Mouse (Mus musculus) CH12.LX (cell line): ENCODE measurements around the gene Parp3. TPM values are rescaled to one million over a fixed set of nuclear protein-coding genes. Genes with fewer than 3 reads are reported as not detected.

Experiments used
- DNase-seq: peaks from one replicate; pipeline ENCODE4 v3.0.0-alpha.2; 2013; ENCODE audit errors: extremely low read depth
- H3K27ac ChIP-seq: 2 replicates; pipeline ENCODE4 v1.5.1; 2012; ENCODE audit warnings: low read depth, mild to moderate bottlenecking, control low read depth, moderate library complexity; ENCODE audit not compliant: insufficient read depth
- H3K27me3 ChIP-seq: replicated peaks from 2 replicates; pipeline ENCODE3; 2012; ENCODE audit warnings: inconsistent platforms
- H3K36me3 ChIP-seq, 2 experiments: replicated peaks in 1 of 2; 2 replicates each; pipeline versions ENCODE3 to v1.6.1; 2012; ENCODE audit warnings: inconsistent platforms in 1 of 2, low read length in 1 of 2, mild to moderate bottlenecking in 1 of 2, mixed read lengths in 1 of 2, moderate library complexity in 1 of 2; ENCODE audit not compliant: control insufficient read depth in 1 of 2, insufficient read depth in 1 of 2
- H3K4me1 ChIP-seq, 2 experiments: 2 replicates each; pipeline ENCODE4 v1.6.1; 2012; ENCODE audit warnings: inconsistent platforms in 1 of 2, moderate library complexity in 1 of 2; ENCODE audit not compliant: insufficient read depth in 2 of 2, control insufficient read depth in 1 of 2
- H3K4me2 ChIP-seq: 2 replicates; pipeline ENCODE4 v1.6.1; 2012; ENCODE audit warnings: low read depth, mild to moderate bottlenecking, control low read depth; ENCODE audit not compliant: poor library complexity, insufficient read depth, severe bottlenecking
- H3K4me3 ChIP-seq, 3 experiments: fragments of 150-350 bp in 1 of 3; sonication (generic) in 1 of 3; replicated peaks in 1 of 3; 2 replicates each; pipeline versions ENCODE3 to v1.5.1; 2011 to 2012; ENCODE audit warnings: low read depth in 2 of 3, low read length in 2 of 3, mild to moderate bottlenecking in 2 of 3, moderate library complexity in 2 of 3, control low read depth in 1 of 3, improper control_type of control experiment in 1 of 3, inconsistent platforms in 1 of 3, mixed read lengths in 1 of 3; ENCODE audit not compliant: poor library complexity in 1 of 3
- H3K79me2 ChIP-seq: replicated peaks from 2 replicates; pipeline ENCODE4 v1.6.1; 2012; ENCODE audit warnings: mild to moderate bottlenecking, moderate library complexity; ENCODE audit not compliant: control insufficient read depth, poor library complexity, insufficient read depth, severe bottlenecking; ENCODE audit errors: extremely low read depth
- H3K9ac ChIP-seq: 2 replicates; pipeline ENCODE4 v1.6.1; 2012; ENCODE audit warnings: low read depth, mild to moderate bottlenecking, control low read depth, moderate library complexity; ENCODE audit not compliant: insufficient read depth
- H3K9me3 ChIP-seq: replicated peaks from 2 replicates; pipeline ENCODE3; 2012; ENCODE audit warnings: low read length, inconsistent platforms, mixed read lengths
- BHLHE40 ChIP-seq: IDR thresholded peaks from 2 replicates; pipeline ENCODE4 v1.6.1; 2011; ENCODE audit warnings: mild to moderate bottlenecking, low read depth, low read length, improper control_type of control experiment
- CHD1 ChIP-seq: IDR thresholded peaks from 2 replicates; pipeline ENCODE4 v1.6.1; 2012; ENCODE audit warnings: low read depth, low read length, improper control_type of control experiment, inconsistent platforms
- E2F4 ChIP-seq: IDR thresholded peaks from 2 replicates; pipeline ENCODE4 v1.6.1; 2011; ENCODE audit warnings: low read depth, low read length, improper control_type of control experiment; ENCODE audit not compliant: insufficient replicate concordance
- GABPA ChIP-seq: IDR thresholded peaks from 2 replicates; pipeline ENCODE4 v1.6.1; 2012; ENCODE audit warnings: low read depth, low read length, improper control_type of control experiment, inconsistent platforms; ENCODE audit not compliant: insufficient replicate concordance
- JUN ChIP-seq: IDR thresholded peaks from 2 replicates; pipeline ENCODE4 v1.6.1; 2011; ENCODE audit warnings: low read depth, mild to moderate bottlenecking, low read length, improper control_type of control experiment, moderate library complexity; ENCODE audit not compliant: insufficient read depth
- JUND ChIP-seq: conservative IDR thresholded peaks from 2 replicates; pipeline ENCODE4 v1.6.1; 2011; ENCODE audit warnings: low read depth, low read length, improper control_type of control experiment
- MAFK ChIP-seq: IDR thresholded peaks from 2 replicates; pipeline ENCODE4 v1.6.1; 2011; ENCODE audit warnings: low read length, improper control_type of control experiment; ENCODE audit not compliant: insufficient replicate concordance
- MAZ ChIP-seq: IDR thresholded peaks from 2 replicates; pipeline ENCODE4 v1.6.1; 2012; ENCODE audit warnings: low read depth, mild to moderate bottlenecking, inconsistent platforms, low read length, improper control_type of control experiment, moderate library complexity
- MXI1 ChIP-seq: IDR thresholded peaks from 2 replicates; pipeline ENCODE4 v1.6.1; 2011; ENCODE audit warnings: mild to moderate bottlenecking, low read depth, low read length, improper control_type of control experiment
- MYC ChIP-seq: IDR thresholded peaks from 2 replicates; pipeline ENCODE4 v1.6.1; 2011; ENCODE audit warnings: low read depth, mild to moderate bottlenecking, improper control_type of control experiment, low read length
- NRF1 ChIP-seq: IDR thresholded peaks from 2 replicates; pipeline ENCODE4 v1.6.1; 2014; ENCODE audit warnings: low read depth, mild to moderate bottlenecking, inconsistent platforms, low read length, improper control_type of control experiment, moderate library complexity
- PAX5 ChIP-seq: IDR thresholded peaks from 2 replicates; pipeline ENCODE4 v1.6.1; 2012; ENCODE audit warnings: low read length, inconsistent platforms, mixed read lengths
- RAD21 ChIP-seq: IDR thresholded peaks from 2 replicates; pipeline ENCODE4 v1.6.1; 2011; ENCODE audit warnings: low read depth, mild to moderate bottlenecking, low read length, improper control_type of control experiment, moderate library complexity
- RCOR1 ChIP-seq: conservative IDR thresholded peaks from 2 replicates; pipeline ENCODE4 v1.6.1; 2012; ENCODE audit warnings: low read depth, mild to moderate bottlenecking, inconsistent platforms, low read length, improper control_type of control experiment
- TBP ChIP-seq: conservative IDR thresholded peaks from 2 replicates; pipeline ENCODE4 v1.6.1; 2011; ENCODE audit warnings: low read depth, low read length, improper control_type of control experiment
- TCF12 ChIP-seq: IDR thresholded peaks from 2 replicates; pipeline ENCODE4 v1.6.1; 2014; ENCODE audit warnings: low read depth, mild to moderate bottlenecking, inconsistent platforms, low read length, improper control_type of control experiment
- UBTF ChIP-seq: IDR thresholded peaks from 2 replicates; pipeline ENCODE4 v1.6.1; 2012; ENCODE audit warnings: low read depth, mild to moderate bottlenecking, inconsistent platforms, low read length, improper control_type of control experiment, moderate library complexity
- USF1 ChIP-seq: IDR thresholded peaks from 2 replicates; pipeline ENCODE4 v1.6.1; 2014; ENCODE audit warnings: low read depth, mild to moderate bottlenecking, inconsistent platforms, low read length, improper control_type of control experiment
- ZKSCAN1 ChIP-seq: IDR thresholded peaks from 2 replicates; pipeline ENCODE4 v1.6.1; 2012; ENCODE audit warnings: low read depth, inconsistent platforms, low read length, improper control_type of control experiment, borderline replicate concordance
- ZNF384 ChIP-seq: IDR thresholded peaks from 2 replicates; pipeline ENCODE4 v1.6.1; 2012; ENCODE audit warnings: low read depth, low read length, improper control_type of control experiment, inconsistent platforms
- dilution Hi-C: fragments of 300-500 bp; cut with MboI; formaldehyde crosslinking; loops from 2 replicates; pipeline ENCODE4 v1.14.3; 2020; ENCODE audit warnings: low sequenced_read_pairs; ENCODE audit not compliant: extremely low pct_unique_long_range_greater_than_20kb, extremely low pct_ligation_motif_present
- in situ Hi-C: fragments of 300-500 bp; cut with MboI; formaldehyde crosslinking; loops from 3 replicates; pipeline ENCODE4 v1.14.3; 2019; ENCODE audit warnings: low sequenced_read_pairs, low pct_ligation_motif_present, low pct_unique_long_range_greater_than_20kb, mixed read lengths
- polyA plus RNA-seq: library from polyadenylated mRNA; unstranded; fragments of >175 nt; gene quantifications from 2 replicates; pipeline ENCODE4 v1.2.1, GENCODE M21; 2012; ENCODE audit warnings: low read depth; ENCODE audit not compliant: insufficient read length
- total RNA-seq, 2 experiments: library from RNA; depleted of rRNA; stranded (reverse); fragments of 300-350 nt in 1 of 2; fragments of >200 nt in 1 of 2; gene quantifications; 2 replicates each; pipeline ENCODE4 v1.2.3; 2012 to 2014

Gene Parp3
- total and polyA plus RNA-seq, 3 experiments: 10.3 to 24.6 (median 12.9) TPM

GRCm38 (mm10) chr9:106456325-106457162, 20.2 kb downstream of the Parp3 start:
- no peak overlapping the region for H3K9ac ChIP-seq
- no peak overlapping the region for H3K4me3 ChIP-seq
- H3K27me3 ChIP-seq: no peaks in the 10 kb centered on the region
- in situ Hi-C loops (no loop called here), dilution Hi-C loops (no loop called here)
- TF ChIP-seq MAZ: no peak
- no peak for TF ChIP-seq ZNF384
- no peak for TF ChIP-seq NRF1
- no peak for TF ChIP-seq CHD1
- no peak for TF ChIP-seq MYC
- no peak for TF ChIP-seq MAFK
- TF ChIP-seq GABPA: no peak
- TF ChIP-seq JUN: no peak
- TF ChIP-seq E2F4: no peak
- TF ChIP-seq BHLHE40: no peak
- TF ChIP-seq TBP: no peak
- no peaks in the 10 kb centered on the region for H3K9me3 ChIP-seq
- no peak overlapping the region for H3K27ac ChIP-seq
- no peaks in the 10 kb centered on the region for H3K79me2 ChIP-seq
- peaks cover 27 to 63% of the 10 kb centered on the region in 2 experiments for H3K4me1 ChIP-seq
- DNase-seq: no peak
- no peak overlapping the region for H3K4me2 ChIP-seq
- peaks cover 10 to 52% of the 10 kb centered on the region in 2 experiments for H3K36me3 ChIP-seq

- Histone ChIP-seq H3K4me3 (peak overlapping the region in 2 of 3 experiments; percentile 24 to 68), H3K27me3 (no peaks in the 10 kb centered on the region), H3K27ac (no peak overlapping the region), H3K36me3 (peaks cover 4 to 52% of the 10 kb centered on the region in 2 experiments), H3K4me2 (peak overlapping the region; percentile 71; the same call in 1 of the 2 replicates), H3K9me3 (no peaks in the 10 kb centered on the region), H3K79me2 (no peaks in the 10 kb centered on the region), H3K4me1 (peaks cover 27 to 65% of the 10 kb centered on the region in 2 experiments), H3K9ac (no peak overlapping the region)
- dilution Hi-C loops (no loop called here), in situ Hi-C loops (no loop called here)
- TF ChIP-seq MAFK (no peak), ZKSCAN1 (no peak), MXI1 (no peak), TBP (no peak), RAD21 (no peak), USF1 (no peak), GABPA (no peak), MYC (no peak), TCF12 (no peak), UBTF (no peak), BHLHE40 (no peak), PAX5 (no peak), JUN (no peak), RCOR1 (no peak), JUND (no peak)
- no peak for DNase-seq
Observed at GRCm38 (mm10) chr9:106454888-106455681, 21.7 kb downstream of the Parp3 start.
